Mouse (Mus musculus): ENCODE results near the gene Epb41l1.

Epb41l1 gene

GRCm38 (mm10) chr2:156423672-156424071 lies 3.0 kb downstream of the Epb41l1 start:
- 87% methylated on average over 4 of the region's 4 CpGs for WGBS

- WGBS: 69% methylated on average over 2 of the region's 2 CpGs
Measured at GRCm38 (mm10) chr2:156425618-156426017, 4.9 kb downstream of the Epb41l1 start.

GRCm38 (mm10) chr2:156426151-156426550 lies 5.4 kb downstream of the Epb41l1 start:
- 66% methylated on average over 4 of the region's 4 CpGs for WGBS

- 67% methylated on average over 10 of the region's 10 CpGs for WGBS
Measured at GRCm38 (mm10) chr2:156429836-156430235, 9.1 kb downstream of the Epb41l1 start.

GRCm38 (mm10) chr2:156430326-156430725 lies 9.6 kb downstream of the Epb41l1 start:
- 31% methylated on average over 4 of the region's 4 CpGs for WGBS

GRCm38 (mm10) chr2:156431409-156431808 lies 10.7 kb downstream of the Epb41l1 start:
- WGBS: 60% methylated on average over 6 of the region's 6 CpGs

GRCm38 (mm10) chr2:156432086-156432485 lies 11.4 kb downstream of the Epb41l1 start:
- WGBS: 55% methylated on average over 3 of the region's 3 CpGs

GRCm38 (mm10) chr2:156432874-156433868 lies 12.5 kb downstream of the Epb41l1 start:
- 59% methylated on average over 9 of the region's 9 CpGs for WGBS

- 92% methylated on average over 11 of the region's 11 CpGs for WGBS
Measured at GRCm38 (mm10) chr2:156437637-156438036, 16.9 kb downstream of the Epb41l1 start.

- WGBS: 53% methylated on average over 11 of the region's 11 CpGs
Measured at GRCm38 (mm10) chr2:156439666-156440462, 19.2 kb downstream of the Epb41l1 start.

GRCm38 (mm10) chr2:156441909-156442308 lies 21.2 kb downstream of the Epb41l1 start:
- 74% methylated on average over 6 of the region's 6 CpGs for WGBS

- 81% methylated on average over 1 of the region's 1 CpGs for WGBS
Measured at GRCm38 (mm10) chr2:156443323-156443722, 22.6 kb downstream of the Epb41l1 start.

GRCm38 (mm10) chr2:156446489-156447035 lies 25.9 kb downstream of the Epb41l1 start:
- WGBS: 81% methylated on average over 9 of the region's 9 CpGs

GRCm38 (mm10) chr2:156447413-156448295 lies 26.9 kb downstream of the Epb41l1 start:
- WGBS: 60% methylated on average over 10 of the region's 10 CpGs

GRCm38 (mm10) chr2:156451225-156452148 lies 30.8 kb downstream of the Epb41l1 start:
- 69% methylated on average over 13 of the region's 13 CpGs for WGBS

GRCm38 (mm10) chr2:156452149-156452536 lies 31.4 kb downstream of the Epb41l1 start:
- 56% methylated on average over 7 of the region's 7 CpGs for WGBS

GRCm38 (mm10) chr2:156453822-156454221 lies 33.1 kb downstream of the Epb41l1 start:
- 86% methylated on average over 7 of the region's 7 CpGs for WGBS

- WGBS: 87% methylated on average over 9 of the region's 9 CpGs
Measured at GRCm38 (mm10) chr2:156455508-156456108, 34.9 kb downstream of the Epb41l1 start.
